Mouse (Mus musculus) embryonic facial prominence, embryonic 14.5 days (tissue): Measurements from ENCODE around the gene Htr6. TPM values are rescaled to one million over a fixed set of nuclear protein-coding genes. Genes with fewer than 3 reads are reported as not detected.

Source experiments
- ATAC-seq: fragments of 200-750 bp; cut with Nextera tagmentation; 2 replicates; pipeline ENCODE4 v1.8.0; 2017; ENCODE audit warnings: low read depth, moderate number of reproducible peaks, moderate TSS enrichment
- DNase-seq: peaks from one replicate; pipeline ENCODE4 v3.0.0-alpha.2; 2015; ENCODE audit warnings: low spot score
- H3K27ac ChIP-seq: fragments of 300-500 bp; sonication (generic); replicated peaks from 2 replicates; pipeline ENCODE4 v1.5.1; 2014; ENCODE audit warnings: low read depth, mild to moderate bottlenecking, low read length, moderate library complexity
- H3K27me3 ChIP-seq: fragments of 300-500 bp; sonication (generic); replicated peaks from 2 replicates; pipeline ENCODE4 v1.6.1; 2014; ENCODE audit warnings: low read length; ENCODE audit not compliant: control insufficient read depth, insufficient read depth
- H3K36me3 ChIP-seq: fragments of 300-500 bp; sonication (generic); 2 replicates; pipeline ENCODE4 v1.6.1; 2014; ENCODE audit warnings: low read length, mixed read lengths; ENCODE audit not compliant: control insufficient read depth, insufficient read depth
- H3K4me1 ChIP-seq: fragments of 300-500 bp; sonication (generic); 2 replicates; pipeline ENCODE4 v1.6.1; 2014; ENCODE audit warnings: antibody characterized with exemption, low read length; ENCODE audit not compliant: control insufficient read depth, insufficient read depth
- H3K4me2 ChIP-seq: fragments of 300-500 bp; sonication (generic); 2 replicates; pipeline ENCODE4 v1.6.1; 2014; ENCODE audit warnings: low read depth, mild to moderate bottlenecking, low read length, moderate library complexity, mixed read lengths
- H3K4me3 ChIP-seq: fragments of 300-500 bp; sonication (generic); 2 replicates; pipeline ENCODE4 v1.5.1; 2014; ENCODE audit warnings: low read depth, mild to moderate bottlenecking, low read length
- H3K9ac ChIP-seq: fragments of 300-500 bp; sonication (generic); 2 replicates; pipeline ENCODE4 v1.6.1; 2014; ENCODE audit warnings: low read depth, mild to moderate bottlenecking, low read length, moderate library complexity, mixed read lengths
- H3K9me3 ChIP-seq: fragments of 300-500 bp; sonication (generic); 2 replicates; pipeline ENCODE4 v1.6.1; 2016; ENCODE audit warnings: low read length; ENCODE audit not compliant: control insufficient read depth
- WGBS: fragments of 180-500 bp; shearing (Covaris S2); extraction: QIAGEN DNeasy Blood & Tissue Kit; methylation state at CpG from one replicate; pipeline ENCODE4 v1.1.7; 2014; 5-methylcytosine and 5-hydroxymethylcytosine counted together
- polyA plus RNA-seq: library from polyadenylated mRNA; unstranded; fragments of >200 nt; fragmentation: Nextera tagmentation; extraction: Ambion mirVana; gene quantifications from 2 replicates; pipeline ENCODE4 v1.2.1, GENCODE M21; 2014

The Htr6 gene
- polyA plus RNA-seq, 1 experiment from 2014 or later = not detected

- Histone ChIP-seq H3K36me3 (no peaks in the 10 kb centered on the region), H3K4me3 (peak overlapping the region; percentile 59), H3K4me2 (peak overlapping the region; percentile 92; the same call in 1 of the 2 replicates), H3K9me3 (no peaks in the 10 kb centered on the region), H3K4me1 (no peaks in the 10 kb centered on the region), H3K27me3 (peaks cover 45% of the 10 kb centered on the region), H3K9ac (no peak overlapping the region), H3K27ac (no peak overlapping the region)
- WGBS = 18% methylated on average over 25 of the region's 29 CpGs
- DNase-seq (no peak), ATAC-seq (no peak)
These were observed 1.3 kb downstream of the Htr6 start for GRCm38 (mm10) chr4:139074060-139074459.

DNA sequence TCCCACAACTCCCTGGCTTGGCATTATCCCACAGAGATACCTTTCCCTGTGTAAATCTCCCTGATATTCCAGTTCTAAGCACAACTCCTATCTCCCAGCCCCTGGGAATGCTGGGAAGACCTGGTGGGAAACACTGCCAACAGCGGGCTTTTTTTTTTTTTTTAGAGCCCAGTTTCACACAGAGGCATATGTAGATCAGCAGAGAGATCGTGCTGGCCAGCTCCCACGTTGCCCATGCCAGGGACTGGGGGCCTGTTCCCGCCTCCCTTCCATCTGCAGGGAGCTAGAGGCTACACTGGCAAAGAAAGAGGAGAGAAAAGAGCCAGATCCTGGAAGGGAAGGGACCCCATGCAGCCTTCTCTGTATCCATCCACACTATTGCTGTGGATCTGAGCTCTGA is 7.1 kb downstream of the Htr6 start:
- Histone ChIP-seq H3K9ac (no peak overlapping the region), H3K27ac (no peak overlapping the region), H3K27me3 (peaks cover 6% of the 10 kb centered on the region; the same call in 1 of the 2 replicates), H3K4me3 (no peak overlapping the region), H3K4me2 (no peak overlapping the region), H3K4me1 (no peaks in the 10 kb centered on the region), H3K36me3 (no peaks in the 10 kb centered on the region), H3K9me3 (peaks cover 6% of the 10 kb centered on the region; the same call in 1 of the 2 replicates)
- ATAC-seq = no peak
- WGBS = 39% methylated on average over 4 of the region's 4 CpGs
- DNase-seq = no peak

DNA sequence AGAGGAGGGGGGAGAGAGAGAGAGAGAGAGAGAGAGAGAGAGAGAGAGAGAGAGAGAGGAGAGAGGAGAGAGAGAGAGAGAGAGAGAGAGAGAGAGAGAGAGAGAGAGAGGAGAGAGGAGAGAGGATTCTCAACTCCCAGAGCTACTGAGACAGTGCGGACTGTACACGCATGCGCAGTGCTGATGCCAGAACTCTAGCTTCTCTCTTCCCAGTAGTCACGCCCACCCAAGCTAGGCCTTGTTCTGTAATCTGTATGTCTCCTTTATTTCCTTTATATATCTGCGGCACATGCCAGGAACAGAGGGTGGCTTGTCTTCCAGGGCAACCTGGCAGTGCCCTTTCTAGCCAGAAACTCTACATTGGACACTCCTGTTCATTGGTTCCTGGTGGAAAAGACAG is 10.5 kb downstream of the Htr6 start:
- no peak overlapping the region for H3K4me3 ChIP-seq
- no peaks in the 10 kb centered on the region for H3K36me3 ChIP-seq
- 88% methylated on average over 4 of the region's 5 CpGs for WGBS
- DNase-seq = no peak
- H3K27ac ChIP-seq = no peak overlapping the region
- H3K27me3 ChIP-seq = no peaks in the 10 kb centered on the region
- no peak overlapping the region for H3K4me2 ChIP-seq
- peaks cover 6% of the 10 kb centered on the region; the same call in 1 of the 2 replicates for H3K9me3 ChIP-seq
- no peak overlapping the region for H3K9ac ChIP-seq
- no peak for ATAC-seq
- no peaks in the 10 kb centered on the region for H3K4me1 ChIP-seq

DNA sequence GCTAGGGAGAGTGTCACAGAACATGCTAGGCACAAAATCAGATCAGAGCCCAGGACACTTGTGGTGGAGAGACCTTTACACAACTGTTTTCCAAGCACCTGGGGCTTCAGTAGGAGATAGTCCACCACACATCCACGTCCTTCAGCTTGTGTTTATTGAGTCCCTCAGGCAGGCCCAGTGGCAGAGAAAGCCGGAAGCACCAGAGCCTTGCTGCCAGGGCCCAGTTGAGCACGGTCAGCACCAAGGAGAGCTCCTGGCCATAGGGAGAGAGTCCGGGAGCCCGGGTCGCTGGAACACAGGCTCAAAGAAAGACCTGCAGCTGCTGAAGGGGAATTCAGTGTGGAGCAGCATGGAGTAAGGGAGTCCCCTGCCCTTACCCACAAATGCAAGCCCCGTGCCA is 15.8 kb downstream of the Htr6 start:
- H3K27me3 ChIP-seq = no peaks in the 10 kb centered on the region
- no peaks in the 10 kb centered on the region for H3K36me3 ChIP-seq
- DNase-seq (peak; percentile 68), ATAC-seq (no peak)
- H3K9me3 ChIP-seq = no peaks in the 10 kb centered on the region
- H3K9ac ChIP-seq = no peak overlapping the region
- H3K4me1 ChIP-seq = no peaks in the 10 kb centered on the region
- H3K27ac ChIP-seq = no peak overlapping the region
- no peak overlapping the region for H3K4me3 ChIP-seq
- 14% methylated on average over 7 of the region's 7 CpGs for WGBS
- no peak overlapping the region for H3K4me2 ChIP-seq

GRCm38 (mm10) chr4:139058029-139058428 is 17.3 kb downstream of the Htr6 start:
- Histone ChIP-seq H3K27ac (no peak overlapping the region), H3K4me2 (no peak overlapping the region), H3K4me3 (no peak overlapping the region), H3K4me1 (no peaks in the 10 kb centered on the region), H3K27me3 (no peaks in the 10 kb centered on the region), H3K36me3 (no peaks in the 10 kb centered on the region), H3K9ac (no peak overlapping the region), H3K9me3 (no peaks in the 10 kb centered on the region)
- no peak for DNase-seq
- 90% methylated on average over 5 of the region's 5 CpGs for WGBS
- no peak for ATAC-seq

GRCm38 (mm10) chr4:139057291-139057690 is 18.1 kb downstream of the Htr6 start:
- DNase-seq = no peak
- no peak for ATAC-seq
- H3K4me1 ChIP-seq = no peaks in the 10 kb centered on the region
- H3K36me3 ChIP-seq = no peaks in the 10 kb centered on the region
- WGBS = 68% methylated on average over 5 of the region's 5 CpGs
- no peak overlapping the region for H3K9ac ChIP-seq
- no peak overlapping the region for H3K4me2 ChIP-seq
- no peaks in the 10 kb centered on the region for H3K27me3 ChIP-seq
- H3K4me3 ChIP-seq = no peak overlapping the region
- H3K27ac ChIP-seq = no peak overlapping the region
- H3K9me3 ChIP-seq = no peaks in the 10 kb centered on the region

DNA sequence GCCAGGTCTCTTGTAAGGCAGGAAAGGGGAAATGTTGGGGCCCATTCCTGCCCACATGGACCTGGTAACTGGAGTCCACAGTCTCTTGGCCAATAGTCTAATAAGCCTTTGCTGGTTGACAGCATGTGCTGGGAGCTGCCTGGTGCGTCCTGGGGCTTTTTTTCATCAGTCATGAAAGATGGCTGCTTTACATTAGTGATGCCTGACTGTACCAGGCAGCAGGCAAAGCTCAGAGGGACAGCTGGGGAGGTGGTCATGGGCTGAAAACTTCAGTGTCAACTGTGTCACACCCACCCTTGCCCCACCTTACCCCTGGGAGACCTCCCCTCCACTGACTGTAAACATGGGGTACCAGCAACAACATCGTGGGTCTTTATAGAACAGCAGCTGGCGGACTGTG is 19.6 kb downstream of the Htr6 start:
- 70% methylated on average over 3 of the region's 3 CpGs for WGBS

DNA sequence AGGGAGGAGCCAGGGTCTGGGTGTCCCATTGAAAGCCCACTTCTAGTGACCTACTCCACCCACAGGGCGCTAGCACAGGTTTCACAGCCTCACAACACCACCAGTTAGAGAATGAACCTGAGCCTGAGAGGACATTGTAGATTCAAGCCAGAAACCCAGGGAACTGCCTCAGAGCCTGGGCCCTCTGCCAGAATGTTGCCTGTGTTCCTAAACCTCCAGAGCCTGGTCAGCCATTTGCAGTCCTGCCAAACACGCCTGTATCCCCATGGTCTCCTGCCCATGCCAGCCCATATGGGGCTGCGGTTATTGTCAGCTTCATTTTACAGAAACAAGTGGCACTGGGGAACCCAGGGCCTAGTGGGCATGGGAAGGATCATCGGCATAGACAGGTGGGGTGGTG is 20.0 kb downstream of the Htr6 start:
- no peaks in the 10 kb centered on the region for H3K9me3 ChIP-seq

More for the DNA sequence above, 19.6 kb downstream of the Htr6 start:
- DNase-seq (no peak), ATAC-seq (no peak)
- H3K4me3 ChIP-seq = no peak overlapping the region
- no peaks in the 10 kb centered on the region for H3K4me1 ChIP-seq
- H3K4me2 ChIP-seq = no peak overlapping the region
- no peaks in the 10 kb centered on the region for H3K9me3 ChIP-seq
- H3K27me3 ChIP-seq = no peaks in the 10 kb centered on the region
- no peaks in the 10 kb centered on the region for H3K36me3 ChIP-seq
- H3K27ac ChIP-seq = no peak overlapping the region
- no peak overlapping the region for H3K9ac ChIP-seq

GRCm38 (mm10) chr4:139054300-139054923 is 21.0 kb downstream of the Htr6 start:
- Histone ChIP-seq H3K27me3 (no peaks in the 10 kb centered on the region), H3K4me3 (no peak overlapping the region), H3K4me1 (no peaks in the 10 kb centered on the region), H3K9me3 (no peaks in the 10 kb centered on the region), H3K27ac (no peak overlapping the region), H3K4me2 (no peak overlapping the region), H3K9ac (no peak overlapping the region), H3K36me3 (no peaks in the 10 kb centered on the region)
- ATAC-seq (peak; percentile 57; the same call in 1 of the 2 replicates), DNase-seq (peak; percentile 51)
- WGBS = 45% methylated on average over 9 of the region's 9 CpGs

More for the DNA sequence above, 20.0 kb downstream of the Htr6 start:
- H3K9ac ChIP-seq = no peak overlapping the region
- H3K27me3 ChIP-seq = no peaks in the 10 kb centered on the region
- DNase-seq (no peak), ATAC-seq (no peak)
- no peak overlapping the region for H3K4me2 ChIP-seq
- H3K27ac ChIP-seq = no peak overlapping the region
- 79% methylated on average over 4 of the region's 4 CpGs for WGBS
- no peaks in the 10 kb centered on the region for H3K4me1 ChIP-seq
- H3K36me3 ChIP-seq = no peaks in the 10 kb centered on the region
- no peak overlapping the region for H3K4me3 ChIP-seq
